Comparison of ENCODE assay signal across 10 mouse cellular contexts in genomic region chr11:84529143-84529755, GRCm38 (mm10). TPM values are rescaled to one million over a fixed set of nuclear protein-coding genes. Genes with fewer than 3 reads are reported as not detected.
A peak's percentile ranks its signal among the peaks of the same experiment; 100 is the strongest.
DNase-seq lines count a peak whose midpoint lies in the region; ATAC-seq lines count a peak whose summit lies in the region.
"Had no signal": no experiment of that assay in that cellular context is flagged by ENCODE, and none has a peak within 500 bp of the region (broad histone marks: within the 10 kb centered on the region; RNA-seq: fewer than 3 reads in every experiment).

No protein-coding gene starts in this region.

- intact Hi-C loops in heart, postnatal 36 days (cut with DNase I): no loop called here

- peak overlapping the region; percentile 41 for H3K4me3 ChIP-seq in heart, embryonic 10.5 days
- H3K4me3 ChIP-seq in embryonic facial prominence, embryonic 10.5 days: peak overlapping the region; percentile 22
- H3K4me3 ChIP-seq in midbrain, embryonic 14.5 days (replicated peaks; ENCODE audit: low read depth, low read length): peak overlapping the region; percentile 57

- peak overlapping the region; percentile 66 for H3K9ac ChIP-seq in midbrain, embryonic 14.5 days (replicated peaks; ENCODE audit: low read length)

- no peaks in the 10 kb centered on the region for H3K9me3 ChIP-seq in heart, embryonic 10.5 days
- H3K9me3 ChIP-seq in embryonic facial prominence, embryonic 10.5 days: no peaks in the 10 kb centered on the region
- H3K9me3 ChIP-seq in midbrain, embryonic 14.5 days (ENCODE audit: control insufficient read depth, low read length): no peaks in the 10 kb centered on the region

- H3K27ac ChIP-seq in heart, embryonic 10.5 days: no peak overlapping the region
- H3K27ac ChIP-seq in embryonic facial prominence, embryonic 10.5 days (replicated peaks): no peak overlapping the region
- peak overlapping the region; percentile 90 for H3K27ac ChIP-seq in midbrain, embryonic 14.5 days (replicated peaks; ENCODE audit: low read depth, low read length)

- H3K4me1 ChIP-seq in heart, embryonic 10.5 days: peaks cover 41% of the 10 kb centered on the region
- H3K4me1 ChIP-seq in embryonic facial prominence, embryonic 10.5 days: peaks cover 32% of the 10 kb centered on the region
- peaks cover 29% of the 10 kb centered on the region for H3K4me1 ChIP-seq in midbrain, embryonic 14.5 days (ENCODE audit: control insufficient read depth, insufficient read depth, low read length)

- peaks cover 99% of the 10 kb centered on the region for H3K27me3 ChIP-seq in heart, embryonic 10.5 days (ENCODE audit: insufficient read depth, poor library complexity, severe bottlenecking)
- peaks cover 100% of the 10 kb centered on the region for H3K27me3 ChIP-seq in embryonic facial prominence, embryonic 10.5 days (replicated peaks; ENCODE audit: low read depth, poor library complexity, severe bottlenecking)
- peaks cover 67% of the 10 kb centered on the region for H3K27me3 ChIP-seq in midbrain, embryonic 14.5 days (ENCODE audit: control insufficient read depth, insufficient read depth, low read length)

- ATAC-seq in midbrain, embryonic 14.5 days (ENCODE audit: low FRiP score, low TSS enrichment): no peak

- WGBS in heart, embryonic 10.5 days: 1% methylated on average over 24 of the region's 24 CpGs
- 1% methylated on average over 24 of the region's 24 CpGs for WGBS in embryonic facial prominence, embryonic 10.5 days
- WGBS in midbrain, embryonic 14.5 days: 1% methylated on average over 24 of the region's 24 CpGs

- peak; percentile 56 for DNase-seq in heart, embryonic 10.5 days (ENCODE audit: low spot score)
- no peak for DNase-seq in heart, postnatal 36 days
- peak; percentile 45 for DNase-seq in embryonic facial prominence, embryonic 10.5 days (ENCODE audit: low spot score)
- DNase-seq in kidney, adult 9 months: peak; percentile 44
- peak; percentile 53 for DNase-seq in midbrain, embryonic 14.5 days
- no peak for DNase-seq in left cerebral cortex, adult 11 months (ENCODE audit: low spot score)
- DNase-seq in right cerebral cortex, postnatal 4 days: no peak
- DNase-seq in urinary bladder, postnatal 25 days (ENCODE audit: low spot score): no peak

- no peaks in the 10 kb centered on the region for H3K36me3 ChIP-seq in heart, embryonic 10.5 days
- no peaks in the 10 kb centered on the region for H3K36me3 ChIP-seq in embryonic facial prominence, embryonic 10.5 days (replicated peaks)
- no peaks in the 10 kb centered on the region for H3K36me3 ChIP-seq in midbrain, embryonic 14.5 days (ENCODE audit: control insufficient read depth, insufficient read depth, low read length)

- peak overlapping the region; percentile 71 for H3K4me2 ChIP-seq in midbrain, embryonic 14.5 days (ENCODE audit: low read length)

RNA-seq across cellular contexts. Expression of gene Lhx1, which starts 3.9 kb away (rescaled TPM):
- 0.09 TPM in 1 of 2 replicates, not detected in the other for polyA plus RNA-seq in heart, embryonic 10.5 days (2016; fragmentation: Nextera tagmentation; extraction: Ambion mirVana)
- not detected for total RNA-seq in heart, postnatal 36 days (2021)
- polyA plus RNA-seq in embryonic facial prominence, embryonic 10.5 days (2016; fragmentation: Nextera tagmentation; extraction: Ambion mirVana): 1.4 and 2.4 TPM in 2 replicates
- 49.8 and 53.0 TPM in 2 replicates for polyA plus RNA-seq in midbrain, embryonic 14.5 days (2014; fragmentation: Nextera tagmentation; extraction: Ambion mirVana)
- total RNA-seq: megakaryocyte progenitor cell, adult 5-6 weeks had no signal
- polyA plus RNA-seq: spleen, adult 2 months had no signal

RNA-seq across cellular contexts. Expression of gene Aatf, which starts 15.9 kb away (rescaled TPM):
- 33.3 and 45.3 TPM in 2 replicates for polyA plus RNA-seq in heart, embryonic 10.5 days (2016; fragmentation: Nextera tagmentation; extraction: Ambion mirVana)
- 10 to 100 TPM; 13.3 to 14.9 TPM for total RNA-seq in heart, postnatal 36 days (2021)
- polyA plus RNA-seq in embryonic facial prominence, embryonic 10.5 days (2016; fragmentation: Nextera tagmentation; extraction: Ambion mirVana): 57.9 and 58.3 TPM in 2 replicates
- 41.6 and 46.3 TPM in 2 replicates for polyA plus RNA-seq in midbrain, embryonic 14.5 days (2014; fragmentation: Nextera tagmentation; extraction: Ambion mirVana)

Comparison
In these comparisons a context has a peak if more than half of its experiments do, and no peak if none do; other contexts are left out.
1. DNase-seq: peak in heart, embryonic 10.5 days (single experiment), embryonic facial prominence, embryonic 10.5 days (single experiment), kidney, adult 9 months (single experiment) and midbrain, embryonic 14.5 days (single experiment); none in heart, postnatal 36 days (0 of 2), left cerebral cortex, adult 11 months (single experiment), right cerebral cortex, postnatal 4 days (single experiment) and urinary bladder, postnatal 25 days (single experiment).
2. RNA of gene Lhx1, which starts 3.9 kb away (polyA plus RNA-seq): 49.8 to 53.0 TPM in midbrain, embryonic 14.5 days; 1.4 to 2.4 TPM in embryonic facial prominence, embryonic 10.5 days and 0.09 TPM in heart, embryonic 10.5 days; every median in the first group is over 10 times any median in the second.
3. Peak in every context shown above with its lines, with median percentiles within 50 percentile points of each other: H3K4me3 ChIP-seq.